ENCODE assay signal across 11 mouse cellular contexts in the genomic region with DNA sequence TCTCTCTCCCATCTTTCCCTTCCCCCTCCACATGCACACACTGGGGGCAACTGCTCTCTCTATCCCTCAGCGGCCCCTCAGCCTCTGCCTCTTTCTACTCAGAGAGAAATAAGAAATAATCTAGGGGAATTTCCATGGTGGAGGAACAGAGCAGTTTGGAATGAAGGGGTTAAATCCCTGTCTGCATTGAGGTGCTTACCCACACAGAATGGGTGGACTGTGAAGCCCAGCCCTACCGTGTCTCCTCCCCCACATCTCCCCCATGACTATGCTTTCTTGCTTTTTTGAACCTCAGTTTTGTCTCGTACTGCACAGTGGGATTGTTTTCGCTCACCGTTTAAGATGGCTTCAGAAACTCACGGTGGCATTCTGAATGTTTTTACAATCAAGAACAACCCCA. TPM values are rescaled to one million over a fixed set of nuclear protein-coding genes. Genes with fewer than 3 reads are reported as not detected.
A peak's percentile ranks its signal among the peaks of the same experiment; 100 is the strongest.
DNase-seq lines count a peak whose midpoint lies in the region; ATAC-seq and TF ChIP-seq lines count a peak whose summit lies in the region.
"Had no signal": no experiment of that assay in that cellular context is flagged by ENCODE, and none has a peak within 500 bp of the region (broad histone marks: within the 10 kb centered on the region; RNA-seq: fewer than 3 reads in every experiment).

No protein-coding gene starts in this region.

- DNase-seq in kidney, postnatal 14 days: no peak
- DNase-seq in CH12.LX (ENCODE audit: extremely low read depth): no peak
- DNase-seq in lung, postnatal 25 days (ENCODE audit: low spot score): no peak
- DNase-seq in cerebellum, adult 11-12 months: no peak

- ATAC-seq in kidney, embryonic 15.5 days (replicated peaks; ENCODE audit: low FRiP score): peak; percentile 49; the same call in 1 of the 2 replicates
- no peak for ATAC-seq in heart, embryonic 16.5 days (replicated peaks; ENCODE audit: extremely low read depth, insufficient read depth, low FRiP score)
- no peak for ATAC-seq in frontal cortex, adult (ENCODE audit: low TSS enrichment)
- ATAC-seq: hindbrain, embryonic 16.5 days; Patski had no signal

- H3K9ac ChIP-seq in kidney, embryonic 15.5 days: no peak overlapping the region
- H3K9ac ChIP-seq in CH12.LX (ENCODE audit: insufficient read depth, low read depth): no peak overlapping the region
- H3K9ac ChIP-seq in heart, embryonic 16.5 days (ENCODE audit: low read length): no peak overlapping the region

- no peak overlapping the region for H3K4me3 ChIP-seq in kidney, embryonic 15.5 days (replicated peaks)
- H3K4me3 ChIP-seq in CH12.LX (replicated peaks in 1 of 3; ENCODE audit: low read depth in 2 of 3, low read length in 2 of 3, poor library complexity in 1 of 3) (no peak overlapping the region), myocyte (peak overlapping the region; percentile 5)
- no peak overlapping the region for H3K4me3 ChIP-seq in heart, embryonic 16.5 days (ENCODE audit: low read length)

- TF ChIP-seq CTCF in CH12.LX (conservative IDR thresholded peaks at IDR 0.05 in 1 of 2, IDR thresholded peaks at IDR 0.05 in 1 of 2; ENCODE audit: low read depth in 2 of 2, low read length in 2 of 2): no peak

- peaks cover 19% of the 10 kb centered on the region for H3K4me1 ChIP-seq in kidney, embryonic 15.5 days
- peaks cover 8 to 56% of the 10 kb centered on the region in 2 experiments for H3K4me1 ChIP-seq in CH12.LX (ENCODE audit: control insufficient read depth in 1 of 2, insufficient read depth in 2 of 2)
- H3K4me1 ChIP-seq in heart, embryonic 16.5 days (ENCODE audit: control insufficient read depth, insufficient read depth, low read length): peaks cover 48% of the 10 kb centered on the region

- H3K4me2 ChIP-seq in kidney, embryonic 15.5 days: no peak overlapping the region
- no peak overlapping the region for H3K4me2 ChIP-seq in CH12.LX (ENCODE audit: insufficient read depth, low read depth, poor library complexity, severe bottlenecking)
- peak overlapping the region; percentile 52; the same call in 1 of the 2 replicates for H3K4me2 ChIP-seq in heart, embryonic 16.5 days (ENCODE audit: low read depth, low read length)
- H3K4me2 ChIP-seq in myocyte (ENCODE audit: low read depth): peak overlapping the region; percentile 68

- no peak for TF ChIP-seq RAD21 in CH12.LX (IDR thresholded peaks at IDR 0.05; ENCODE audit: low read depth, low read length)

- H3K27me3 ChIP-seq in kidney, embryonic 15.5 days: no peaks in the 10 kb centered on the region
- H3K27me3 ChIP-seq in CH12.LX (replicated peaks): no peaks in the 10 kb centered on the region
- H3K27me3 ChIP-seq in heart, embryonic 16.5 days (ENCODE audit: control insufficient read depth, insufficient read depth, low read length): no peaks in the 10 kb centered on the region
- no peaks in the 10 kb centered on the region for H3K27me3 ChIP-seq in myocyte (ENCODE audit: control insufficient read depth, insufficient read depth, insufficient read length)
- H3K27me3 ChIP-seq: Patski had no signal

- H3K9me3 ChIP-seq in kidney, embryonic 15.5 days (replicated peaks): no peaks in the 10 kb centered on the region
- no peaks in the 10 kb centered on the region for H3K9me3 ChIP-seq in CH12.LX (replicated peaks; ENCODE audit: low read length)
- H3K9me3 ChIP-seq in heart, embryonic 16.5 days (replicated peaks; ENCODE audit: control insufficient read depth, low read length): no peaks in the 10 kb centered on the region

- H3K27ac ChIP-seq in kidney, embryonic 15.5 days: no peak overlapping the region
- H3K27ac ChIP-seq in CH12.LX (ENCODE audit: insufficient read depth, low read depth): 0 out of 2 replicates have a peak overlapping the region, but pooled peaks have one; percentile 4
- peak overlapping the region; percentile 66; the same call in 1 of the 2 replicates for H3K27ac ChIP-seq in heart, embryonic 16.5 days (ENCODE audit: low read length)

- dilution Hi-C loops in CH12.LX (cut with MboI; ENCODE audit: extremely low pct_ligation_motif_present, extremely low pct_unique_long_range_greater_than_20kb, low sequenced_read_pairs): no loop called here

- no peaks in the 10 kb centered on the region for H3K36me3 ChIP-seq in kidney, embryonic 15.5 days
- peaks cover 15 to 59% of the 10 kb centered on the region in 2 experiments for H3K36me3 ChIP-seq in CH12.LX (replicated peaks in 1 of 2; ENCODE audit: control insufficient read depth in 1 of 2, insufficient read depth in 1 of 2, low read length in 1 of 2)
- peaks cover 3% of the 10 kb centered on the region; the same call in 1 of the 2 replicates for H3K36me3 ChIP-seq in heart, embryonic 16.5 days (ENCODE audit: control insufficient read depth, insufficient read depth)
- H3K36me3 ChIP-seq in myocyte (ENCODE audit: control insufficient read depth, insufficient read depth): peaks cover 22% of the 10 kb centered on the region

- WGBS in kidney, embryonic 15.5 days: 47% methylated on average over 6 of the region's 6 CpGs
- 49% methylated on average over 6 of the region's 6 CpGs for WGBS in heart, embryonic 16.5 days

- H3ac ChIP-seq in myocyte (ENCODE audit: control insufficient read depth, insufficient read length): no peak overlapping the region

- TF ChIP-seq EP300 in CH12.LX (IDR thresholded peaks at IDR 0.05; ENCODE audit: low read length): no peak

- TF ChIP-seq POLR2A in CH12.LX (IDR thresholded peaks at IDR 0.05; ENCODE audit: low read depth, low read length) (no peak), myocyte (IDR thresholded peaks at IDR 0.05; ENCODE audit: insufficient read length, low read depth) (peak; percentile 15)

- H3K79me2 ChIP-seq in CH12.LX (replicated peaks; ENCODE audit: control insufficient read depth, extremely low read depth, insufficient read depth, poor library complexity, severe bottlenecking) (peaks cover 36% of the 10 kb centered on the region), myocyte (ENCODE audit: control insufficient read depth, insufficient read depth) (peaks cover 73% of the 10 kb centered on the region)

- in situ Hi-C loops in CH12.LX (cut with MboI; ENCODE audit: low pct_ligation_motif_present, low pct_unique_long_range_greater_than_20kb, low sequenced_read_pairs): loop anchor here (25.0 kb wide), 1 partner anchor 615 kb away; no protein-coding TSS in a partner anchor

TF ChIP-seq in CH12.LX, 34 proteins besides CTCF, POLR2A, EP300 and RAD21:
- TF ChIP-seq GABPA (IDR thresholded peaks at IDR 0.05; ENCODE audit: insufficient replicate concordance, low read depth, low read length) (no peak), TBP (conservative IDR thresholded peaks at IDR 0.05; ENCODE audit: low read depth, low read length) (0 out of 2 replicates have a peak, but pooled peaks have one; percentile 49), ZKSCAN1 (IDR thresholded peaks at IDR 0.05; ENCODE audit: borderline replicate concordance, low read depth, low read length) (no peak), CHD2 (IDR thresholded peaks at IDR 0.05; ENCODE audit: low read length) (0 out of 2 replicates have a peak, but pooled peaks have one; percentile 14)

TF ChIP-seq in myocyte, 11 proteins besides CTCF, POLR2A, EP300 and RAD21:
- TF ChIP-seq POLR2AphosphoS2 (IDR thresholded peaks at IDR 0.05; ENCODE audit: insufficient read length, low read depth) (peak; percentile 52), TCF12 (IDR thresholded peaks at IDR 0.05; ENCODE audit: insufficient read depth, poor library complexity, severe bottlenecking) (no peak), MYOD1 (IDR thresholded peaks at IDR 0.05; ENCODE audit: control insufficient read depth in 1 of 3, insufficient read length in 2 of 3, low read depth in 2 of 3) (peak in 1 of 3 experiments; percentile 26), MYOG (IDR thresholded peaks at IDR 0.05; ENCODE audit: control insufficient read depth in 1 of 3, insufficient read depth in 1 of 3, insufficient read length in 2 of 3, low read depth in 2 of 3) (no peak)

RNA-seq across cellular contexts. Expression of gene Arl6ip5, which starts 11.8 kb away (rescaled TPM):
- polyA plus RNA-seq in kidney, embryonic 15.5 days (2015; fragmentation: Nextera tagmentation; extraction: Ambion mirVana): 69.1 and 76.4 TPM in 2 replicates
- total RNA-seq in CH12.LX (2012; rRNA removed): 43.6 and 45.3 TPM in 2 replicates
- total RNA-seq in CH12.LX (2014; rRNA removed): 115 and 118 TPM in 2 replicates
- polyA plus RNA-seq in CH12.LX (2012; ENCODE audit: insufficient read length, low read depth): 135 and 146 TPM in 2 replicates
- polyA plus RNA-seq in heart, embryonic 16.5 days (2015; fragmentation: Nextera tagmentation; extraction: Ambion mirVana): 99.6 and 107 TPM in 2 replicates
- 750 TPM for polyA plus RNA-seq in myocyte (2012; fragmentation: generic; extraction: Trizol)

RNA-seq across cellular contexts. Expression of gene Uba3, which starts 16.9 kb away (rescaled TPM):
- polyA plus RNA-seq in kidney, embryonic 15.5 days (2015; fragmentation: Nextera tagmentation; extraction: Ambion mirVana): 74.1 and 82.6 TPM in 2 replicates
- 47.3 and 52.7 TPM in 2 replicates for total RNA-seq in CH12.LX (2012; rRNA removed)
- total RNA-seq in CH12.LX (2014; rRNA removed): 106 and 120 TPM in 2 replicates
- polyA plus RNA-seq in CH12.LX (2012; ENCODE audit: insufficient read length, low read depth): 55.6 and 69.5 TPM in 2 replicates
- polyA plus RNA-seq in heart, embryonic 16.5 days (2015; fragmentation: Nextera tagmentation; extraction: Ambion mirVana): 63.3 and 71.1 TPM in 2 replicates
- 43.7 TPM for polyA plus RNA-seq in myocyte (2012; fragmentation: generic; extraction: Trizol)

RNA-seq across cellular contexts. Expression of gene Lmod3, which starts 30.2 kb away (rescaled TPM):
- 0.79 and 1.3 TPM in 2 replicates for polyA plus RNA-seq in kidney, embryonic 15.5 days (2015; fragmentation: Nextera tagmentation; extraction: Ambion mirVana)
- not detected in 2 replicates for total RNA-seq in CH12.LX (2012; rRNA removed)
- not detected in 2 replicates for total RNA-seq in CH12.LX (2014; rRNA removed)
- not detected in 2 replicates for polyA plus RNA-seq in CH12.LX (2012; ENCODE audit: insufficient read length, low read depth)
- 21.6 and 27.8 TPM in 2 replicates for polyA plus RNA-seq in heart, embryonic 16.5 days (2015; fragmentation: Nextera tagmentation; extraction: Ambion mirVana)
- 55.6 TPM for polyA plus RNA-seq in myocyte (2012; fragmentation: generic; extraction: Trizol)
- total RNA-seq: left cerebral cortex, adult 18-20 months had no signal
- polyA plus RNA-seq: hindbrain, embryonic 16.5 days; Patski had no signal

RNA-seq across cellular contexts. Expression of gene Tmf1, which starts 43.4 kb away (rescaled TPM):
- 34.7 and 39.5 TPM in 2 replicates for polyA plus RNA-seq in kidney, embryonic 15.5 days (2015; fragmentation: Nextera tagmentation; extraction: Ambion mirVana)
- total RNA-seq in CH12.LX (2012; rRNA removed) (22.3 and 23.5 TPM in 2 replicates), CH12.LX (2014; rRNA removed) (12.7 and 13.7 TPM in 2 replicates)
- polyA plus RNA-seq in CH12.LX (2012; ENCODE audit: insufficient read length, low read depth) (25.1 and 26.4 TPM in 2 replicates), myocyte (2012; fragmentation: generic; extraction: Trizol) (11.7 TPM)
- polyA plus RNA-seq in heart, embryonic 16.5 days (2015; fragmentation: Nextera tagmentation; extraction: Ambion mirVana): 19.6 and 24.2 TPM in 2 replicates

Comparison
In these comparisons a context has a peak if more than half of its experiments do, and no peak if none do; other contexts are left out.
1. H3K4me2 ChIP-seq: peak in heart, embryonic 16.5 days (single experiment) and myocyte (single experiment); none in kidney, embryonic 15.5 days (single experiment) and CH12.LX (single experiment).